Mouse (Mus musculus): Measurements from ENCODE around the gene 4930442H23Rik.
"Not testable (repeated sequence)": the region's sequence is repeated elsewhere in the genome, so short reads cannot be mapped to it uniquely, and the experiment has no call there.

4930442H23Rik gene

GRCm38 (mm10) chr10:81198230-81198629 lies 14.6 kb upstream of the 4930442H23Rik start:
- peak in 1 of 2 experiments; percentile 72 for DNase-seq (ENCODE audit: low spot score in 2 of 2)

DNA sequence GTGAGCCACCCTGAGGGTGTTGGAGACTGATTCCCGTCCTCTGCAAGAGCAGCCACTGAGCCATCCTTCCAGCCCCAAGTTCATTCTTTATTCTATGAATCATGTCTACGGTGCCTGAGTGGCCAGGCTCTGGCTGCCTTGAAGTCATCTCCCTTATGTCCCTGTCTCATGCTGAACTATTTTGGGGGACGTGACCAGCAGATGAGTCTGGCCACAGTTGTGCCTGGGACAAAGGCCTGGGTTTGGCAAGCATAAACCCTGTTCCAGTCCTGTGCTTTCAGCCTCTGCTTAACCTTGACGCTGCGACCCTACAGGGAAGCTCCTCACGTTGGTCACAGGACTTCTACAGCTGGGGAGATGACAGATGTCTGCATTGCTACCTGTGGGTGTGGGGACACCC lies 13.7 kb upstream of the 4930442H23Rik start:
- DNase-seq (ENCODE audit: low spot score in 2 of 2), result no peak

GRCm38 (mm10) chr10:81196470-81197065 lies 12.9 kb upstream of the 4930442H23Rik start:
- no peak for DNase-seq (ENCODE audit: low spot score in 2 of 2)

DNA sequence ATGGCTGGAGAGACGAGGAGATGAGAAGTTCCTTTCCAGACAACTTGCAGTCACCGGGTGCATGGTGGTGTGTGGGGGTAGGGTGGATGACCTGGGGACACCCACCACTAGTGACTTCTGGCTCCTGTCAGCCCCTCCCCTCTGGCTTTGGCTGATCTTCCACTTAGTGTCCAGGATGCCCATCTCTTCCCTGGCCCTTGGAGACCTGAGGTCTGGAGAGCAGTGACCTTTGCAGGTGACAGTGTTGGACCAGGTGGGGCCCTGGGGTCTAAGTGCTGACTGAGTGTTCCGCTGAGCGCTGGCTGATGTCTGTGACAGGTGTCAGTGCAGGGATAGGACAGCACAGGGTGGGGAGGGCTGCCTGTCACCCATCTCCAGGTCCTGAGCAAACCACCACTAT lies 11.7 kb upstream of the 4930442H23Rik start:
- no peak for DNase-seq (ENCODE audit: low spot score in 2 of 2)

DNA sequence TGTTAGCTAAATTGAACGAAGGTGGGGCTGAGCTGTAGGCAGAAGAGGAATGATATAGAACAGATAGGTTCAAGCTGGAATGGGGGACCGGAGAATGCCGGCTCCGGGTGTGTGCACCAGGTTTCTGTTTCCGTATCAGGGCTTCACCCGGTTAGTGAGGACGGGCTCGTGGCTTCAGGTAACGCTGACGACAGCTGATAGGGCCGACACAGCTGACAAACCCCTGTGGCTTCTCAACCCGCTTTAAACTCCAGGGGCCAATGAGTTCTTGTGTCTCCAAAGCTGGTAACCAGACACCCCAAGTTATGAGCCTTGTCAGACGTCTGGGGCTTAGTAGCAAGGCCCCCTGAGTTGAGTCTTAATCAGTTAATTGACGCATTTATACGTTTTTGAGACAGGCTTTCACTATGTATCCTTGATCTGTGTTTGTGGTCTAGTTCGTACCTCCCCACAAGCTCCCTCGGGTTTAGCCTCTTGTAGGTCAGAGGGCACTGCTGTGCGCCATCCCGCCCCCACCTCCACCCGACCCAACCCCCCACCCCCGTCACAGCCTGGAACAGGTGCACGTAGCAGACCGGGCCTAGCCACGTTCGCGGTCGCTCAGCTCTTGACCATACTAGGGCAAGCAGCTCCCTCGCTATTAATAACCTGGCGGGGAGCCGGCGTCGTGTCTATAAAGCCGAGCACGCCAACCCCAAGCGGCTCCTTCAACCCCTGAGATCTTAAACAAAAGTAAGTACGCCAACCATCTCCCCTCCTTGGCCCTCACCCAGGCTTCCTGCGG lies 10.5 kb upstream of the 4930442H23Rik start:
- peak in 1 of 2 experiments; percentile 31 for DNase-seq (ENCODE audit: low spot score in 2 of 2)

DNA sequence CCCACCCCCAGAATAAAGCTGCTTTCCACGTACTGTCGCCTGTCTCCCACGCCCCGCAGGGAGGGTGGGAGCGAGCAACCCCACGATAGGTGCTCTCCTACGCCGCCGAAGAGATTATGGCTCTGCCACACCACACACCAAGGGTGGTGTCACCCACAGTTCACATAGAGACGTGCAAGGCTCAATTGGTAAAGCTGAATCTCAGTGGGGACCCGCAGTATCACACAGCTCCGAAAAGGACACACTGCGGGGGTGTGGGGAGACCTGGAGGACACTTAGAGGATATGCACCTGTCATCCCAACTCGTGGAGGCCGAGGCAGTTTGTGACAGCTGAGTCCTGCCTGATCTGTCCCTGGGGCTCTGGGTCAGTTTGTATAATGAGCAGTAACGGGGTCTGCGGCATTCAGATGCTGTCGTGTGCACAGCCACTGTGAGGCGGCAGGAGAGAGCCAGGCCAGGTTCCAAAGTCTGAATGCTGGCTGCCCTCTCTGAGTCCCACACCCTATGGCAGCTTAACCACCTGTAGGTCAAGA lies 9.4 kb upstream of the 4930442H23Rik start:
- peak in 1 of 2 experiments; percentile 30 for DNase-seq (ENCODE audit: low spot score in 2 of 2)

- DNase-seq (ENCODE audit: low spot score in 2 of 2), result peak; percentile 79 to 84
These were observed 8.8 kb upstream of the 4930442H23Rik start for GRCm38 (mm10) chr10:81192270-81192967.

DNA sequence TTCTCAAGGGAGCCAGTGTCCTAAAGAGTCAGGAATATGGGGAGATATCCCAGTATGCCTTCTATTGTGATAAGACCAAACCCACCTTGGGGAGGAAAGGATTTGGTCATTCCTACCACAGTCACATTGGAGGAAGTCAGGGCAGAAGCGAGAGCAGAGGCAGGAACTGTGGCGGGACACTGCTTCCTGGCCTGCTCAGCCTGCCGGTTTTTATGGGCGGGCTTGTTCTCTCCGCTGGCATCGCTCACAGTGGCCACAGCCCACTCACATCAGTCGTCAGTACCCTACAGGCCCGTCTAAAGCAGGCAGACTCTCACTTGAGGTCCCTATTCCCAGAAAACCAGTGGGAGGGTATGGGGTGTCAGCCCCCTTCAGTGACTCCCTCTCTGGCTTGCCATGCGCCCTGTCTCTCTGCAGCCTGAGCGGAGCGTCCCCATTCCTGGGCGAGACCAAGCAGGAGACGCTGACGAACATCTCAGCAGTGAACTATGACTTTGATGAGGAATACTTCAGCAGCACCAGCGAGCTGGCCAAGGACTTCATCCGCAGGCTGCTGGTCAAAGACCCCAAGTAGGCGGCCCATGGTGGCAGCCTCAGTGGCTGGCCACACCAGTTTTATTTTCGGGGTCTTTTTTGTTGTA lies 7.8 kb upstream of the 4930442H23Rik start:
- DNase-seq (ENCODE audit: low spot score in 2 of 2), result no peak

DNA sequence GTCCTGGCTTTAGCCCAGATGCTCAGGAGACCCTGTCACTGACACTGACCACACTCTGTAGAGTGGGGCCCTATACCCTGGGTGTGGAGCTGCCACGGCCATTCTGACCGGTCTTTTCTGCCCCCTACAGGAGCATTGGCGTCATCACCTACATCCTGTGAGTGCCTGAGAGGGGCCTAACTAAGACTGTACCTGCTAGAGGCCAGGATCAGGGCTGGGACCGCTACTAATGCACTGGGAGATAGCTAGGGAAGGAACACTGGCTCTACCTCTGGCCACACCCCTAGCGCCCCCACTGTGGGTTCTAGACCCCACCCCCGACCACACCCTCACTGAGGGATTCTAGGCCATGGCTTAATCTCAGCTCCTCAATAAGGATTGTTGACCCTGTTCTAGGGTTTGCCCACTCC lies 7.3 kb upstream of the 4930442H23Rik start:
- DNase-seq (ENCODE audit: low spot score in 2 of 2), result no peak

DNA sequence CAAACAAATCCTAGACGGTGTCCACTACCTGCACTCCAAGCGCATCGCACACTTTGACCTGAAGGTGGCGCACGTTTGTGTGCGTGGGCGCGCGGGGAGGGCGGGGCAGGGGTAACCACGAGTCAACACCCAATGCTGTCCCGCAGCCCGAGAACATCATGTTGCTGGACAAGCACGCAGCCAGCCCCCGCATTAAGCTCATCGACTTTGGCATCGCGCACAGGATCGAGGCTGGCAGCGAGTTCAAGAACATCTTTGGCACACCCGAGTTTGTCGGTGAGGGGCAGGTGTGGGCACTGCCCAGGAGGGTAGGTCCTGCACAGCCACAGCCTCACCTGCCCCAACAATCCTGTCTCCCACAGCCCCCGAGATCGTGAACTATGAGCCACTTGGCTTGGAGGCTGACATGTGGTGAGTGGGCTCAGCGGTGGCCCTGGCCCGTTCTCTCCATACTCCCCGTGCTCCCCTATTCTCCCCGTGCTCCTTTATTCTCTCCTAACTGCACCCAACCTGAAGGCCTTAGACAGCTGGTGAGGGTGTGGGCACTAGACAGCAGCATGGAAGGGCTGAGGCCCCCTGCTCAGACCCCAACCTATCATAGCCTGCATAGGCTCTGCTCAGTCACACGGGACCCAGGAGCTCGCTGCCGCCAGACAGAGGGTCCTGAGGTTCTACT lies 6.7 kb upstream of the 4930442H23Rik start:
- no peak for DNase-seq (ENCODE audit: low spot score in 2 of 2)

DNA sequence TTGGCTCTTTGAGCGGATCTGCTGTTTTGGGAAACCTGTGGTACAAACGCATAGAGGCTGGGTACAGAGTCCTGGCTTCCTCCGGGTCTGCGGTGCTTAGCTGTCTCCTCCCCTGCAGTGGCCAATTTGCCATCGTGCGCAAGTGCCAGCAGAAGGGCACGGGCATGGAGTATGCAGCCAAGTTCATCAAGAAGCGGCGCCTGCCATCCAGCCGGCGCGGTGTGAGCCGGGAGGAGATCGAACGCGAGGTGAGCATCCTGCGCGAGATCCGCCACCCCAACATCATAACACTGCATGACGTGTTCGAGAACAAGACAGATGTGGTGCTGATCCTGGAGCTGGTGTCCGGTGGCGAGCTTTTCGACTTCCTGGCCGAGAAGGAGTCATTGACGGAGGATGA lies 6.2 kb upstream of the 4930442H23Rik start:
- DNase-seq (ENCODE audit: low spot score in 2 of 2), result no peak

DNA sequence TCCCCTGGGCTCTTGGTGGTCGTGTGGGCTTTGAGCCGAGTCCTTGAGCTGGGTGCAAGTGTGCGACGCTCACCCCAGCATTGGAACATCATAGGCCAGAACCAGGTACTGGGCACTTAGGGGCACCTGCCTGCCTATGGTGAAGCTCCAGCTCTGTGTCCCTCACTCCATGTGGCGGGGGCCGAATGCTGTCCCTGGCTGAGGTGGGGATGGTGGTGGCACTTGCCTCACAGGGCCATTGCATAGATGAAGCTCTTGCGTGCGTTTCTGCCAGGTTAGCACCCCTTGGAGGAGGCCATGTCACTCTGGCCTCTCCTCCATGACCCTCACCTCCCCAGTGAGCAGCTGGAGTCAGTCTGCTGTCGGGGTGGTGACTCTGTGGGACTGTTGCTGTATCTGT lies 3.5 kb upstream of the 4930442H23Rik start:
- DNase-seq (ENCODE audit: low spot score in 2 of 2), result no peak

DNA sequence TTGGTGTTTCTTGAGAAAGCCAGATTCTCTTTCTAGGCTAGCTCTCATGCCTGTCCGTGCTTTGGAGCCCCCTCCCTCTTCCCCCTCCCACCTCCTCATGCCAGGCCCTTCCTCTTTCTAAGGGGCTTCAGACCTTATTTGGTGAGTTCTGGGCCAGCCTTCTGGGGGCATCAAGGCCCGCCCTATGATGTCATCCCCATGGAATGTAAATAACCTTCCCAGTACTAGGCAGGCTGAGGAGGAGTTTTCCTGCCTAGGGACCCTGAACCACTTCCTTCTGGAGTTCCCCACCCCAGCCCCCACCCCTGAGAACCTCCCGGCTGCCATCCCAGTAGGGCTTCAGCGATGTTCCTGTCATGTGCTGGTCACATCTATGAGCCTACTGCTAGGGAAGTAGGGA lies 1.1 kb upstream of the 4930442H23Rik start:
- DNase-seq (ENCODE audit: low spot score in 2 of 2), result no peak

- peak; percentile 93 to 94 for DNase-seq (ENCODE audit: low spot score in 2 of 2)
These were observed 1.0 kb downstream of the 4930442H23Rik start, which contains the start of gene Dapk3 for GRCm38 (mm10) chr10:81182336-81183333. Gene Dapk3 (plus strand): TSS chr10:81183005.

DNA sequence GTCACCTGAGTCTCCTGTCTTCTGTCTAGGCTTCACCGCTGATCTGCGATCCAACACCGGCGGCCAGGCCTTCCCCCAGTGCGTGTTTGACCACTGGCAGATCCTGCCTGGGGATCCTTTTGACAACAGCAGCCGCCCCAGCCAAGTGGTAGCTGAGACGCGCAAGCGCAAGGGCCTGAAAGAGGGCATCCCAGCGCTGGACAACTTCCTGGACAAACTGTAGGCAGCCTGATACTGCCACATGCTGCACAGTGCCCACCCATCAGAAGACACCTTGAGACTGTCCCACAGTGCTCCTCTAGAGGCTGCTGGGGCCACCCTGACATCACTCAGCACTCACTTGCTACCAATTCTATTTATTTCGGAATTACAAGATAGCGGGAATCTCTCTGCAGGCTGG lies 1.8 kb downstream of the 4930442H23Rik start:
- DNase-seq (ENCODE audit: low spot score in 2 of 2), result not testable (repeated sequence)

- DNase-seq (ENCODE audit: low spot score in 2 of 2), result no peak
These were observed 2.7 kb downstream of the 4930442H23Rik start for GRCm38 (mm10) chr10:81180946-81181345.

DNA sequence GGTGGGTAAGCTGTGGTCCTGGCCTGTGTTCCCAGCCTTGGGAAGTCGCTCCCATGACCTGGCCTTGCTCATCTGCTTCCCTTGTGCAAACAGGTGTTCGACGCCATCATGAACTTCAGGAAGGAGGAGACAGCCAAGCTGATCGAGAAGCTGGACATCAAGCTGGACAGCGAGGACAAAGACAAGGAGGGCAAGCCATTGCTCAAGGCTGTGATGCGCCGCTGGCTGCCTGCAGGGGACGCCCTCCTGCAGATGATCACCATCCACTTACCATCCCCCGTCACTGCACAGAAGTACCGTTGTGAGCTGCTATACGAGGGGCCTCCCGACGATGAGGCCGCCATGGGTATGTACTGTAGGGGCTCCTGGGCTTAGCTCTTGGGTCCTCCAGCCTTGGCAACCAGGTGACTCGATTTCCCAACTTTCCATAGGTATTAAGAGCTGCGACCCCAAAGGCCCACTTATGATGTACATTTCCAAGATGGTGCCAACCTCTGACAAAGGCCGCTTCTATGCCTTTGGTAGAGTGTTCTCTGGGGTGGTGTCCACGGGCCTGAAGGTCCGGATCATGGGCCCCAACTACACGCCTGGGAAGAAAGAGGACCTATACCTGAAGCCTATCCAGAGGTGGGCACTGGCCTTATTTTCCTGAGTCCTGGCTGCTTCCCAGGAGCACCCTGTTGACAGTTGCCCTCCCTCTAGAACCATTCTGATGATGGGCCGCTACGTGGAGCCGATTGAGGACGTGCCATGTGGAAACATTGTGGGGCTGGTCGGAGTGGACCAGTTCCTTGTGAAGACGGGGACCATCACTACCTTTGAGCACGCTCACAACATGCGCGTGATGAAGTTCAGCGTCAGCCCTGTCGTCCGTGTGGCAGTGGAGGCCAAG lies 4.0 kb downstream of the 4930442H23Rik start:
- no peak for DNase-seq (ENCODE audit: low spot score in 2 of 2)

GRCm38 (mm10) chr10:81178927-81179326 lies 4.7 kb downstream of the 4930442H23Rik start:
- DNase-seq (ENCODE audit: low spot score in 2 of 2), result no peak

Data from thymus, postnatal 10 days (tissue).